Mouse (Mus musculus) liver, embryonic 14.5 days (tissue): Measurements from ENCODE around the gene Hist1h4c.

Experiments
- CTCF ChIP-seq: IDR thresholded peaks from 2 replicates; pipeline ENCODE4 v1.5.1; 2016; ENCODE audit warnings: antibody characterized with exemption, low read depth, control low read depth
- EP300 ChIP-seq: IDR thresholded peaks from 2 replicates; pipeline ENCODE4 v1.6.1; 2016; ENCODE audit warnings: antibody characterized with exemption, low read depth

DNA sequence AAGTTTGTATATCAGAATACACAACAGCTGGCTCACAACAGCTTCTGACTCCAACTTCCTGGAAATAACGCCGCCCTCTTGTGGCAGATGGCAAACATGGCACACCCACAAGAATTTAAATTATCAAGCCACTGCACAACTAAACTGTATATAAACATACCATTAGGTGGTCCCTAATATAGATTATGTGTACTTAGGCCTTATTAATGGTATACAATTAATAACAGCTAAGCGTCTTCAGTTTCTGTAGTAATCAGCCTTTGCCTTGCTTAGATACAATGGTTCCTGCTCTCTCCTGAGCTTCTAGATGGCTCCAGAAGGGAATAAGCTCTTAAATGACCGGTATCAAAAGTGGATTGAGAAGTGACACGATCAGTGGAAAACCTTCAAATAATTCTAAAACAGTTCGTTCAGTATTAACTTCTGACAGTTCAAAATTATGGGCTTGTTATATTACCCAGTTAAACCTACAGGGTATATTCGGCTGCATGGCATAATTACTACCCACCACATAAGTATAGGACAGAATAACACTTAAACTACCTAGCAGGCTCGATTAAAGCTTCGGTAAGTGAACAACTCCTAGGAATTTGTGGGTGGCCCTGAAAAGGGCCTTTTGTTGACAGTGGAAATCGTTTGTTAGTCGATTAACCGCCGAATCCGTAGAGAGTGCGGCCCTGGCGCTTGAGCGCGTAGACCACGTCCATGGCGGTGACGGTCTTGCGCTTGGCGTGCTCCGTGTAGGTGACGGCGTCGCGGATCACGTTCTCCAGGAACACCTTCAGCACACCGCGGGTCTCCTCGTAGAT lies 559 bp downstream of the Hist1h4c start:
- TF ChIP-seq CTCF: peak; percentile 83
- TF ChIP-seq EP300: peak; percentile 46
